Mouse (Mus musculus): Measurements from ENCODE around the gene Slc7a14. TPM values are rescaled to one million over a fixed set of nuclear protein-coding genes. Genes with fewer than 3 reads are reported as not detected.

Slc7a14 gene
- total RNA-seq, 2 experiments from 2014 or later, result 0.03 to 0.05 TPM

GRCm38 (mm10) chr3:31208046-31208445, 102.1 kb downstream of the Slc7a14 start:
- DNase-seq, result no peak

- no peak for DNase-seq
Measured at GRCm38 (mm10) chr3:31205167-31205566, 105.0 kb downstream of the Slc7a14 start.

GRCm38 (mm10) chr3:31203947-31204346, 106.2 kb downstream of the Slc7a14 start:
- no peak for DNase-seq

DNA sequence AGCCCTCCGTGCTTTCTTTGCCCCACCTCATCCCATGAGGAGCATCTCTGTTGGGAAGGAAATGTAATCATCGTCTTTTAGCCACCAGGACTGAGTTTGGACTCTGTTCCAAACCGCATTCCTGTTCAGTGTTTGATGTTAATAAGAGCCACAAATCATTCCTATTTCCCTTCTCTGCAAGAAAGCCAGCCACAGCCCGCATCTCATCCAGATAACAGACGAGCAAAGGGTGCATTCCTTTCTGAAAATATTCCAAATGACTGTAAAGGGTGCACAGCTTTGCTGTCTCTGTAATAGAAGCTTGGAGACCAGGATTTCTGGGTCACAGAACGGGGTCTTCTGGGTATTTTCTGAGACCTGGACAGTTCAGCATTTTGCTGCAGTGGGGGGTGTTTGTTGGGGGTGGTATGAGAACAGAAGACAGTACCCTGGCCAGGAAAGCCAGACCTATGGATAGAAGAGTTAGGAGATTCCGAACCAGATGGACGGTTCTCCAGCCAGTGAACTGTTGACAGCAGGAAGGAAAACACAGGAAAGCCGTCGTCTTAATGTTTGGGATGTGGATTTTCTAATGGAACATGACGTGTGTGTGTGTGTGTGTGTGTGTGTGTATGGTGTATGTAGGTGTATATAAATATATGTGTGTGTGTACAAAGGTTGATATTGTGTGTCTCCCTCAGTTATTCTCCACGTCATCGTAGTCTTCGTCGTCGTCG, 110.9 kb downstream of the Slc7a14 start:
- no peak for DNase-seq

- DNase-seq, result no peak
Measured at GRCm38 (mm10) chr3:31191402-31191801, 118.8 kb downstream of the Slc7a14 start.

- no peak for DNase-seq
Measured at GRCm38 (mm10) chr3:31190342-31190741, 119.8 kb downstream of the Slc7a14 start.

DNA sequence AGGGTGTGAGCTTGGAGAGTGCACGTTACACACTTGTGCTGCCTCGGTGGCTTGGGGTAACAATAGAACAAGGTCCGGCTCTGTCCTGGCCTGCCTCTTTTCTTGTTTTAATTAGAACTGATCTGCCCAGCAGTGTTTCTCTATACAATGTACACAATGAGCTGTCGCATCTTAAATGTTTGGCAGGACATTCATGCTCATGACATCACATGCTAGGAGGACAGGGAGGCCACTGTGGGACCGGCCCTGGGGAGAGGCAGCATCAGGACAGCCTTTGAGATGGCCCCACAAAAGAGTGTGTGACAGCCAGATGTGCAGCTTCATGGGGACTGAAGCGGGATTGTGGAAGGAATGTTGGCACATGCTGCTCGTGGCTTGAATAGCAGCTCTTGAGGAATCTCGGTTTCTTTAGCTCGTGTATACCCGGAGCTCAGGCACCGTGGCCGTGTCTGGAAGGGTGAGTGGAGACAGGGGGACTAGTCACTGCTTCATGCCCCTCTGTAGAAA, 143.8 kb downstream of the Slc7a14 start:
- no peak for DNase-seq

DNA sequence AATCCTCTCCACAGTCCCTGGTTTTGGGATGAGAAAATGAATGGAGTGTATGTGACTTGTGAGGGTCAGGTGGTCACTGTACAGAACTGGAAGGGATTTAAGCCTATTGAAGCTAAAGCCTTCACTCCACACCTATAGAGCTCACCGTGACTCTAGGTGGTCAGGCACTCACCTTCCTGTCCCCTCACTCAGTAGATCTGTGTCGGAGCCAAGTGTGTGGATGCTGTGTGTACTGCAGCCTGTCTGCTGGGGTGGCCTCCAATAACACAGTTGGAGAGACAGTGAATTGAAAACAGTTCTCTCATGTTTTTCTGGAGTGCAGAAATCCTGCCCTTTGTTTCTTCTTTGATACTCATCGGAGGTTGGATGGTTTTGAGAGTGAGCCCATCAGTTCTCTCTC, 144.4 kb downstream of the Slc7a14 start:
- DNase-seq, result no peak

DNA sequence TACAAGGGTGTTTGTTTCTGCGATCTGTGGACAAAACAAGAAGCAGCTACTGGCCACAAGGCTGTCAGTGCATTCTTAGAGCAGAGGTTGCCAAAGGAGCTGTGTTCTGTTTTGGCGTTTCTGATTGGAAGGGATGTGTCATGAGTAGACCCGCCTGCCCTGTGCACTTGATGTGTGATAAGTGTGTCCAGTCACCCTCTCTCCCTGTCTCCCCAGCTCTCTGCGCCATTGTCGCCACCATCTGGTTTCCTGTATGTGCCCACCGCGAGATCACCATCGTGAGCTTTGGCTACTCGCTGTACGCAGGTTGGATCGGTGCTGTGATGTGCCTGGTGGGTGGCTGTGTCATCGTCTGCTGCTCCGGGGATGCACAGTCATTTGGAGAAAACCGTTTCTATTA, 147.3 kb downstream of the Slc7a14 start:
- DNase-seq, result no peak

DNA sequence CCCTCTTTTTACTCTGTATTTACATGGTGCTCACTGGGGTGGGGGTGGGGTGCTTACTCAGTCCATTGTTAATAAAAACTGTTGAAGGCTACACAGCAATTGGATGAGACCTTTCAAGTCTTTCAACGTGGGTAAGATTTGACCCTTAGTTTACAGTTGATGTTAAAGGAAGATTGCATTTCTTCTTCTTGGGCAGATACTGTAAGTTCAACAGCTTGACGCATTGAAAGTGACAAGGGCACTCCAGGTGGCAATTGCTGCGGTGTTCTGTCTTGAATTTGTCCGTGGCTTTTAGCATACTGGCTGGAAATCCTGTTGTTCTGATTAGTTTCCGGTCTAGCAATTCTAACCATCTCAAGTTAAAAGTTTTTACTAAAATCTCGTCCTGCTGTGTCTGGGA, 148.8 kb downstream of the Slc7a14 start:
- no peak for DNase-seq

- DNase-seq, result no peak
Measured at GRCm38 (mm10) chr3:31160046-31160445, 150.1 kb downstream of the Slc7a14 start.

DNA sequence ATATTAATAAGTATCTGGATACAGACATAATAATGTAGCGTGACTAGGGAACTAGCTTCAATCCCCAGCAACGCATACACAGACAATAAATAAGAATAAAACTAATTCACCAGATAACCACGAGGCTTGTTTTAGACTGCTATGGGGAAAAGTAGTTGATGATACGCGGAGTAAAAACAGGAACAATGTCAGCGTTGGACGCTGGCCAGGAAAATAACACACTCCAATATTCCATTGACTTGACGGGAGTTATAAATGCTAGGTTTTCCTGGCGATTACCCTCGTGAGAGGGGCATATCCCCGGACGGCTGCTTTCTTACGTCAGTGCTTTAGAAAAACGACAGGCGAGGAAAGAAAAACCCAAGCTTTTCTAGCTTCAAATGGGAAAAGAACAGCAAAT, 152.4 kb downstream of the Slc7a14 start:
- no peak for DNase-seq

GRCm38 (mm10) chr3:31156126-31156525, 154.1 kb downstream of the Slc7a14 start:
- no peak for DNase-seq

Other genes starting within 250 kb of the Slc7a14 start
- 10 to 100 TPM; 11.4 to 11.8 TPM for gene Skil, start 215.3 kb downstream of the Slc7a14 start, total RNA-seq (2021)
- gene Cldn11, start 160.5 kb downstream of the Slc7a14 start, total RNA-seq (2021), result under 1 TPM; 0.15 to 0.88 TPM

Data from gastrocnemius, postnatal 25 days (tissue).